Mouse (Mus musculus) cerebellum, postnatal 4 days (tissue): ENCODE measurements around the gene Rgl3.

ENCODE experiments used
- DNase-seq, 2 experiments: peaks; one replicate each; pipeline ENCODE4 v3.0.0; 2022; ENCODE audit warnings: low spot score in 2 of 2, mixed read lengths in 1 of 2

Gene Rgl3

DNA sequence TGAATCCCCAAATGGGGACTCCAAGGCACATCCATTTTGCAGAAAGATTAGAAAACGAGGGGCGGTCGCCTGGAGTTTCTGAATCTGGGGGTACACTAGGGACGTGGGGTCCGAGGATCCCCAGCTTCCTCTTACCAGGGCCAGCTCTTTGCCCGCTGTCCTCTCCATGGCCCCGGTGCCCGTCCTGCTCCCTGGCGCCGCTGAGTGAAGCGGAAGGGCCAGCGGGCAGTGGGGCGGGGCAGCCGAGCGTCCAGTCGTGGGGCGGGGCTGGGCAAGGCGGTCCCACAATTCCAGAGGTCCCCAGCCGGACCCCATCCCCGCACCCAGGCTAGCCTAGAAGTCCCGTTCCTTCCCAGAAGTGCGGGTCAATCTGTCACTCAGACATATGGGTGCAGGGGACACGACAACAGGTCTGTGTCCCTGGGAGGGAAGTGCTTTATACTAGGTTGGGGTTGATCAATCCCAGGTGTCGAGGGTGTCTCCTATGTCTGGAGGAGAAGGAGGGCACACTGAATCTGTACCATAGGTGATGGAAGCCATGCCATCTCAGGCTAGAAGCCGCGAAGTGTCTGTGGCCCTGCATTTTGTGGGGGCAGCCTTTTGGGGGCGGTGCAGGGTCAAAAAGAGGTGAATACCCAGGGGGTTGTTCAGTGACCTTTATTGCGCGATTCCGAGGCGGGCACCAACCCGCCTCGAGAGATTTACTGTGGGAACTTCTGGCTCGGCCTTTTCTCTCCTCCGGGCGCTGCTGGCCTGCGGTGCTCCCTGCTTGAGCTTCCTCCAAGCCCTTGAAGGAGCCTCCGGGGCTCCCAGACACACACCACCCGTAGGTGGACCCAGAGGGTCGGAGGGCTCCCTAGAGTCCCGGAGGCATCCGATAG lies at the start of gene Rgl3:
Rgl3 (minus strand) TSS at position 217 of the 881 bp plus-strand sequence.
- DNase-seq = no peak

DNA sequence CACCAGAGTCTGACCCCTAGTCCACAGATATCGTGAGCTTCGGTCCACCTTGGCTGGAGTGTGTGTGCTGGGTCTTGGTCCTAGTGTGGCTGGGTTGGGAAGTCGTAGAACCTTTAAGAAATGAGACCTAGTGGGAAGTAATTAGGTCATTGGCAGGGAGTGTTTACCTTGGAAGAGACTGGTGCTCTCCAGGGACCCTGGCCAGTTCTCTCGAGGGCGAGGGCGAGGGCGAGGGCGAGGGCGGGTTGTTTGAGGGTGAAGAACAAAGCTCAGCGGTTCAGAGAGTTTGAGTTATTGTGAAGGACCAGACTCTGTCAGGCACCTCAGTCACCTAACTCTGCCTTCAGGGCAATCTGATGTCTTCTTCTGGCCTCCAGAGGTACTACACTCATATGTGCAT lies 48.6 kb upstream of the Rgl3 start:
- DNase-seq = no peak

DNA sequence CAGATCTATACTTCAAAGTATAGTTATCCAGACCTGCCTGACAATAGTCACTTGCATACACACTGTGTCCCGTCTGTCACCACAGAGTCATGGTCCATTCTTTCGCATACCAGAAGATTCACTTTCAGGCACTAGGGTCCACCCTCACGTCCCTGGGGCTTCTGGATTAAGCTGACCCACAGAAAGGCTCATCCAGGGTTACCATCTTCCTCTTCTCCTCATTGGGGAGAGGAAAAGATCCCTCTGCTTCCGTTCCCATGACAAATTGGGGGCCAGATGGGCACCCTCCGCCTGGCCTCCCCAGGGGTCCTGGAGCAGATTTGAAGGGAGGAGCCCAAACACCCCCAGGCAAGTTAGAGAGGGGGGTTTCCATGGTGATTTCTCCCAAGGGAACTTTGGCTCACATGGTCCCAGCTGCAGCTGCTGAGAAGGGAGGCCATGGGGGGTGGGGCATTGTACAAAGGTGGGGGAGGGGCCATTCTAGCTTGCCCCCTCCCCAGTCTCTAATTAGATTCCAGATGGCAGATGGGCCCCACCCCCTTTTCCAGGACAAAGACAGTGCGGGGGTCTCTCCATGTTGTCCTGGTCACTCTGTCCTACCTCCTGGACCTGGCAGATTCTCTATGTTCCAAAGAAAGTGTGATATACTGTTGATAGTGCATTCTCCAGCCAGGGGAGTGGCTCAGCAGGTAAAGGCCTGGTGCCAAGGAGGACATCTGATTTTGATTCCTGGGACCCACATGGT lies 46.2 kb upstream of the Rgl3 start:
- no peak for DNase-seq

DNA sequence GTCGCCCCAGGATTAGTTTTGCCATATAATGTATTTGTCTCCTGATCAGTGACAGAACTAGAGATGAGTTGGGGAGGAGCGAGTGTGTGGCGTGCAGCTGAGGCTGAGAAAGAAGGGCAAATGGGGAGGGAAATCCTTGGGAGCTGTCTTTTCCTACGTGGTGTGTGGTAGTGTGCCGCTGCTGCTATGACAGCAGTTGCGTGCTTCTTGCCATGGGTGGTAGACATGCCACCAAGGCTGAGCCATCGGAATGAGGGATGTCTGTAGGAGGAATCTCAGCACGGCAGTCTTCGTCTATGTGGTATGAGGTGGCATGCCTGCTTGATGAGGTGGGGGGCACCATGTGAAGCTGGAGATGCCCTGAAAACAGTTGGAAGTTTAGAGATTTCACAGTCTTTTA lies 41.1 kb upstream of the Rgl3 start:
- no peak for DNase-seq

DNA sequence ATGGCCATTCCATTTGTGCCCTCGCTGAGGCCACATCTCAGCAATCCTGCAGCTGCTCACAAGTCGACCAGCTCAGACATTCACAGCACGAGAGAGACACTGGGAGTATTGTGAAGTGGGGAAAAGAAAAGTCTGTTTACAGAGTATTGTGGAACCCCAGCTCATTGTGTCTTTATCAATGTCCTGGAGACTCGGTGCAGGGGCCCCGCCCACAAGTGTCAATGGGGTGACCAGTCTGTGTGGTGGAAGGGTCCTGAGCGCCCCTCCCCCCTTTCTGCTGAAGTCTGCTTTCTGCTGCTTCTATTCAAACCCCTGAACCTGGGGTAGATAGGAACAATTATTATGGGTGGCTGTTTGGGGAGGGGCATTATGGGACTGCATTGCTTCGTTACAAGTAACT lies 39.2 kb upstream of the Rgl3 start:
- no peak for DNase-seq

DNA sequence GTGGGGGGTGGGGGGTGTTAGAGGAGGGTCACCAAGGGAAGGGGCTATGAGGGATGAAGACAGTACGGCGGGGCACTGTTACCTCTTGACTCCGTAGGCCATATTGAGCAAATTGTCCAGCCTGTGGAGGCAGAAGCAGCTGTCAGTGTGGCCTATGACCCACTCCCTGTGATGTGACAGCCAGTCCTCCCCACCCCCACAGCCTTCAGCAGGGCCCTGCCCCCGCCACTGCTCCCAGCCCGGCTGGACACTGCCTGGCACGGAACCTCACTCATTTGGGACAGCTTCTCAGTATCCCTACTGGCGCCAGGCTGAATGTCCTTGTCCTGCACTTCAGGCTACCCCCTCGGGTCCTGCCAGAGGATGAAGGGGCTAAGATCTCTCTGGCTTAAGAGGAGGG lies 35.3 kb upstream of the Rgl3 start:
- no peak for DNase-seq

DNA sequence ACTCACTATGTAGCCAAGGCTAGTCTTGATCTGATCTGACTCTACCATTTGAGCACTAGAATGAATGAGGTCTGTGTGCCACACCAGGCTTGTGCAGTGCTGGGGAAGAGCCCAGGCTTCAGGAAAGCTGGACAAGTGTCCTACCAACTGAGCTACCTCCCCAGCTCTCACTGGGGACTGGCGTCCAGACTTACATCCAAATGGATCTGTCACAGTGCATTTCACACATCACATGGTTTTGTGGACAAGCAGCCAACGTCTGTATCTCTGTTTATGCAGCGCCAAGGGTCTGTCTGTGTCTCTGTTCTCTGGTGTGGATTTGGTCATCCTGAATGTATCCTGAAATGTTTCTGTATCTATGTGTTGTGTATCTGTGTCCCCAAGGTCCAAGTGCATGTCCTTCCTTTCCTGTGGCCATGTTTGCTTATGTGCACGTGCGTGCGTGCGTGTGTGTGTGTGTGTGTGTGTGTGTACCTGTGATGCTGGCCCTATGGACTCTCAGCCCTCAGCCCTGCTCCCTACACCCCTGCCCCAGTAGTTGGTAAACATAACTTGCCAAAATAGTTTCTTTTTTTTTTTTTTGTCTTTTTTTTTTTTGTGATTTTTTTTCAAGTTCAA lies 28.1 kb upstream of the Rgl3 start:
- no peak for DNase-seq

DNA sequence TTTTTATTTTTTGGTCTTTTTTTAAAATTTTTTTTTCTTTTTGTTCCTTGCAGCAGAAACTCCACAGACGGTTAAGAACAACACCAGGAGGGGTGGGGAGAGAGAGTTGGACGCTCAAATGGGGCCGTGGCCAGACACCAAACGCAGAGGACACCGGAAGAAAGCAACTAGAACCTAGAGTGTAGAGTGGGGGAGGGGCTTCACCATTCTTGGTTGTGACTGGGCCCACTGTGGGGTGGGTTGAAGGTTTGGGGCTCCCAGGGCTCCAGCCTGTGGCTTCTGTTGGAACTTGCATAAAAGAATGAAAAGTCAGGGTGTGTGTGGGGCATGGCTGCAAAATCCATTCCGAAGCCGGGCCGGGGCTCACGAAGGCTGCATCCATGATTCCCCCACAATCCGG lies 27.0 kb upstream of the Rgl3 start:
- no peak for DNase-seq

DNA sequence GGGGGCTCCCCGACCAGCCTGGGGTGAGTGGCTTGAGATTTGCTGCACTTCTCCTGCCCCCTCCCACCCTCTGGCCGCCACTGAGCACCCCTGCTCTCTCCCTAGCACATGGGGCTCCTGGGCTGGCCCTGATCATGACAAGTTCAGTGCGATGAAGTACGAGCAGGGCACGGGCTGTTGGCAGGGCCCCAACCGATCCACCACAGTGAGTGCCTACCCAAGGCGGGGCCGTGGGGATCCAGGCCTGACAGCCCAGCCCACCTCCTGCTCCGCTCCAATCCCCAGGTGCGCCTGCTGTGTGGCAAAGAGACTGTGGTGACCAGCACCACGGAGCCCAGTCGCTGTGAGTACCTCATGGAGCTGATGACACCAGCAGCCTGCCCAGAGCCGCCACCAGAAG lies 23.5 kb upstream of the Rgl3 start:
- DNase-seq = no peak

DNA sequence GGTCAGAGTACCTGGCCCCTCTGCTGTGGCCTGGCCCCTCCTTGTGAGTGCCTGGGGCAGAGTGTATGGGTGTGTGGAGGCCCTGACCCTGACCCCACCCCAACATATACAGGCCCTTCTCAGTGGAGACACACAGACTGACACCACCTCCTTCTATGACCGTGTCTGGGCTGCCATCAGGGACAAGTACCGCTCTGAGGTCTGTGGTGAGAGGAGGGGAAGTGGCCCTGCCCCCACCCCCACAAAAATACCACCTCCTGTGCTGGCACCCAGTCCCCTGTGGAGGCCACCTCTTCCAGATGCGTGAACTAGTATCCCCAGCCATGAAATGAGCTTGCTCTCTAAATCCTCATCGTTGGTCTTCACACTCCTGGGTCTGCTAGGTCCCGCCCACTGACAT lies 21.8 kb upstream of the Rgl3 start:
- DNase-seq = no peak

DNA sequence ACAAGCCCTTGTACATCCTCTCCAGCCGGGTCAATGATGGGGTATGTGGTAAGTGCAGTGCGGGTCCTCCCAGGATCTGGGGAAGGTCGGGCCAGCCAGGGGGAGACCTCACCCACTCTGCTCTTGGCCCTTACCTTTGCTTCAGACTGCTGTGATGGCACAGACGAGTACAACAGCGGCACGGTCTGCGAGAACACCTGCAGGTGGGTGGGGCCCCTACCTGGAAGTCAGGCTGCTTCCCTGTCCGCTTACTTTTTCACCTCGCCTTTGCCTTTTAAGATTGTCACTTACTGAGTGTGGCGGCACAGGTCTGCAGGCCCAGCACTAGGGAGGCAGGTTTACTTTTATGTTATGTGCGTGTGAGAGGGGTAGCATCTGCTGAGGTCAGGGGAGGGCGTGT lies 15.3 kb upstream of the Rgl3 start:
- DNase-seq = no peak

DNA sequence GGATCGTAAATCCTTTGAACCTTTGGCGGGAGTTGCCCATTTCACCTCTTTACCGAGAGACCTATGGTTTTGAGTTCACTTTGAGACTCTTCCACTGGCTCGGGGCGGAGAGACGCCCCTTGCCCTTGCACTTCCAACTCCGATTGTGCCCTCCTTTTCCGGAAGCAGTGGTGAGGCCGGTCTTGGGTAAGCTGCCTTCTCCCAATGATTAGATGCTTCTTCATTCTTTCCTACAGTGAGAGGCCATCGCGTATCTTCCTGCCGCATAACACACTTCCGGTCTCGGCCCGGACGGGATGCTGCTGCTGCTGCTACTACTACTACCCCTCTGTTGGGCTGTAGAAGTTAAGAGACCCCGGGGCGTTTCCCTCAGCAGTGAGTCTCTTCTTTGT lies 13.9 kb upstream of the Rgl3 start:
- DNase-seq = no peak

DNA sequence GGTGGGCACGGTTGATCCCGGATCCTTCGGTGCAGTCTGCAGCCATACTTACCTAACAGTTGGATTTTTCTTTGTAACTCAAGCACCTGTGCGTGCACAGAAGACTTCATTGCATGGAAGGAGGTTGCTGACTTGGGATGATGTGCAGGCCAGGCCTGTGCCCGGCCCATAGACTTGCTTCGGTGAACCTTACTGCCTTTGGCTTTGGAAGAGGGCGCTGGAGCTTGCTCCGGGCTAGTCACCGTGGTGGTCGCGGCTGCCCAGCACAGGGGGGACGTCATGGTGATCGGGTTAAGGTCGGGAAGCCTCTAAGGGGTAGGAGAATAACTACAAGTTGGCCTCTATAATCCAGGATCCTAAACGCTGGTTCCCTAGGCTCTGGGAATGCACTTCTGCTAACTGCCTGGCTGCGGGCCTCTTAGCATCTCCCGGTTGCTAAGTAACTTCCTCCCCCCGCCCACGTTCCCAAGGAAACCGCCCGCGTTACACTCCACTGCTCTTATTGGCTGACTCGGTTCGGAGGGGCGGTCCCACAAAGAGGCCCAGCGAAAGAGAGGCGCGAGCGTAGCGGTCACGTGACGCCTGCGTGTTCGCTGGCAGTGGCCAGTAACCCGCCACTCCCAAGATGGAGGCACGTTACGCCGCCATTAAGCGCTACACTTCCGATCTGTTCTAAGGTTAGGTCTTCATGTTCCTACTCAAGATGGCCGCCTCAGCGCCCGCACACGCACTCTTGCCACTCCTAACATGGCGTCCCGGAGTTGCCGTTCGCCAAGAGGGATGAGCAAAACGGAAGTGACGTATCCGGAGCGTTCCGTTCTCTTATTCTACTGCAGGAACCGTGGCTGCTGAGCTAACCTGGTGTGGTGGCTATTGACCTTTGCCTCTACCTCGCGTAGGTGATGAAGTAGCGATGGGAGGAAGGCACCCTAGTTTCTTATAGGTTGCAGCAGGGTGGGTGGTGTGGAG lies 13.2 kb upstream of the Rgl3 start, which contains the start of the genes Ccdc151 and Prkcsh:
Ccdc151 (minus strand) TSS at position 441 of the 969 bp plus-strand sequence.
Prkcsh (plus strand) TSS at position 613 of the 969 bp plus-strand sequence.
- peak; percentile 96 to 98 for DNase-seq

DNA sequence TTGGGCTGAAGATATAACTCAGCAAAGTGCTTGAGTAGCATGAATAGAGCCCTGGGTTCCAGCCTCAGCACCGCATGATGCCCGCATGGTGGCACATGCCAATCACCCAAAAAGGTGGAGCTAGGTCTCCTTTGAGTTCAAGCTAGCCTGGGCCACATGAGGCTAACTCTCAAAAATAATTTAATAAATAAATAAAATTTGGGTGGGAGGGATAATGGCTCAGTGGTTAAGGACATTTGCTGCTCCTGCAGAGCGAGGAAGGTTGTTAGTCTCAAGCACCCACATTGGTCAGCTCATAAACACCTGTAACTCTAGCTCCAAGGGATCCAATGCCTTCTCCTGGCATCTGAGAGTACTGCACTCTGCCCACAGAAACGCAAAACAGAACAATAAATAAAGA lies 12.4 kb upstream of the Rgl3 start:
- no peak for DNase-seq

DNA sequence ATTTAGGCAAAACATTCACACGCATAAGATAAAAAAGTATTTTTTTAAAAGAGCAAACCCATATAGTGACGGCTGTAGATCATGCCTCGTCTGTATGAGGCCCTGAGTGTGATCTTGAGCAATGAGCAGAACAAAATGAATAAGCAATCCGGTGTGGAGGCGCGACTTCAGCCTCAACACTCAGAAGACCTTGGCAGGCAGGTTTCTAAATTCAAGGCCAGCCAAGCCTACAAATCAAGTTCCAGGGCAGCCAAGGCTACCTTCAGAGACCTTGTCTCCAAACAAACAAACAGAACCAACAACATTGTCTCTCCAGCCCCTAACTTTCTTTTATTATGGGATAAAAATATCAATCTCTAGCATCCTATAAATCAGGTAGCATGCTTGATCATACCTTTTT lies 11.1 kb upstream of the Rgl3 start:
- no peak for DNase-seq

DNA sequence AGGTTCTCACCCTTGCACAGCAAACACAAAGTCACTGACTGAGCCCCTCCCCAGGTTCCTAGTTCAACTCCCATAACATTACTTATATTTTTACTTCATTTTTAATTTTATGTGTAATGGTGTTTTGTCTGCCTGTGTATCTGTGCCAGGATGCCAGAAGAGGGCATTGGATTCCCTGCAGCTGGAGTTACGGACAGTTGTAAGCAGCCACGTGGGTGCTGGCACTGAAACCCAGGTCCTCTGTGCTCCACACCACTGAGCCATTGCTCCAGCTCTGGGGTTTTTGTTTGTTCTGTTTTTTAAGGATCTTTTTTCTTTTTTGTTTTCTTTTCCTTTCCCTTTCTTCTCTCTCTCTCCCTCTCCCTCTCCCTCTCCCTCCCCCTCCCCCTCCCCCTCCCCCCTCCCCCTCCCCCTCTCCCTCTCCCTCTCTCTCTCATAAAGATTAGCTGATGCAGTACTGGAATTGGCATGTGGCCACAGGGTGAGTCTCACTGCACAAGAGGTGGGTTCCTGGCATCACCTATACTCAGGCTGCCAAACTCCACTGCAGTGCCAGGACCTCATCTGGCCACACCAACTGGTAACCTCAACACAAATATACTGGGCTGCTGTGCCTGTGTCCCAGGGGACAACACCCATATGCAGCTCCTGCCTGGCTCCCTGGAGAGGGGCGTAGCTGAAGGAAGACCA lies 7.1 kb upstream of the Rgl3 start:
- no peak for DNase-seq

DNA sequence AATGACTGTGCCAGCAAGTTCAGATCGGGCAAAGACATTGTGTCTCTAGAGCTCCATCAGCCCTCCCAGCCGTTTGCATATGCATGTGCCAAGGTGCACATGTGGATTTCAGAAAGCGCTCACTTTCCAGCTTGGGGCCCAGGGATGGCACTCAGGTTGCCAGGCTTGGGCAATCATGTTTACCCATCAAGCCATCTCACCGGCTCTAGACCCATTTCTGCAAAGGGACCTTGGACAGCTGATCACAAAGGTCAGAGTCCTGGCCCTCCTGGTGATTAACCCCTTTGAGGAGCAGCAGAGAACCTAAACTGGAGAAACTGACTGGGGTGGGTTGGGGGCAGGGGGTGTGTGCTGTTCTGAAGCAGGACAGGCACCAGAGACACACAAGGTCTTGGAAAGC lies 3.0 kb upstream of the Rgl3 start:
- DNase-seq = no peak

DNA sequence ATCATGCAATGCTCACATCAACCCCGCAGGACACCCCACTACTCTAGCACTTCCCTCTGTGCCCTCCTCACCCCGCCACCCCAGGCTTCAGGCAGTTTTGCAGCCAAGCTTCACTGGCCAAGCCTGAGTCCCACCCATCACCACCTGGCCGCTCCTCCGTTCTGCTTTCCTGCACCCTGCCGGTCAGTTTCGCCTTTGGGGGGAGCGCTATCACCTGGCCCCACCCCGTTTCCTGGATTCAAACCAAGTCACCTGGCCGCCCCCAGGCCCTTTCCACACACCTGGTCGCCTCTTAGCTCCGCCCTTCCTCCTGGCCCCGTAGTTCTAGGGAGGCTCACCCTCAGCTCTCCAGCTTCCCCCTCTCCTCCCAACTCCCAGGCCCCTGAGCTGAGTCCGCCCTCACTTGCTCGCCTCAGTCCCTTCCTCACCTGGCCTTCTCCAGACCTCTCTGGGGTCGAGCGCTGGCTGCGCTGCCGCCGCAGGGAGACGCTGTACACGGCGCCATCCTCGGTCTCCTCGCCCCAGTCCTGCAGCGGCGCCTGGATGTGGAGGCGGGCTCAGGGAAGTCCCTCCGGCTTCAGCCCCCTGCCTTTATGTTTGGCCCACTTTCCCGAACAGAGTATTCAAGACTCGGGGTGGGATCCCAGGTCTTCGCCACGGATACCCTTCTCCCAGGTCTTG lies 685 bp downstream of the Rgl3 start:
- DNase-seq = no peak

DNA sequence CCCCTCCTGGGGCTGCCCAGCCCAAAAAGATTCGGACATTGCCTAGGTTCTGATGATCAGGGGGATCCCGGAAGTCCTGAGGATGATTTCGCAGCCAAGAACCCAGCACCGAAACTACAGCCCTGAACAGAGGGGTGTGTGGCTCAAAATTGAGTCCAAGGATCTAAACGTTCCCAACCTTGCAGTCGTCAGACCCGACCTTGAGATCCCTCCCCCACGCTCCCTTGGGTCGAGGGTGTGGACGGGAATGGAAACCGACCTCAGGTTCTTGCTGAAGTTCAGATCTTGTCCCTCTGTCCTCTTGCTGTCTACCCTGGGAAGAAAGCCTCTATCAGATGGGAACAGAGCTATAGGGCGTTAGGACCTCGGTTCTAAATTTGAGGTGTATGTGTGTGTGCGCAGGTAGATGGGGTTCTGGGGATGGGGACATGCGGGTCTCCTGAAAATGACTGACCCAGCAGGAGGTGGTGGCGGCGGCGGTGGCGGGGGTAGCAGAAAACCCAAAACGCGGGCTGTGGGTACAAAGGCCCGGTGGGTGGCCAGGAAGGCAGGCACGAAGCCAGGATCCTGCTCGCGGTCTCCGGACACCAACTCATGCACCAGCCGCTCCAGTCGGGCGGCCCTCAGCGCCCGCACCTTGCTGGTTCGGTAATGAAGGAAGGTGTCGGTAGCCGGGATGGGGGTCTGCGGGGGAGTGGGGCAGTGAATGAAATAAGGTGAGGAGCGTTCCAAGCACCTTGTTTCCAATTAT lies 1.5 kb downstream of the Rgl3 start:
- no peak for DNase-seq
